Mouse (Mus musculus) MEL-GATA-1-ER (cell line): ENCODE measurements around the gene Irf2bpl.

Experiments used
- DNase-seq: peaks from one replicate; pipeline ENCODE4 v3.0.0-alpha.2; 2012; ENCODE audit warnings: low read depth; ENCODE audit errors: extremely low read depth

The Irf2bpl gene

DNA sequence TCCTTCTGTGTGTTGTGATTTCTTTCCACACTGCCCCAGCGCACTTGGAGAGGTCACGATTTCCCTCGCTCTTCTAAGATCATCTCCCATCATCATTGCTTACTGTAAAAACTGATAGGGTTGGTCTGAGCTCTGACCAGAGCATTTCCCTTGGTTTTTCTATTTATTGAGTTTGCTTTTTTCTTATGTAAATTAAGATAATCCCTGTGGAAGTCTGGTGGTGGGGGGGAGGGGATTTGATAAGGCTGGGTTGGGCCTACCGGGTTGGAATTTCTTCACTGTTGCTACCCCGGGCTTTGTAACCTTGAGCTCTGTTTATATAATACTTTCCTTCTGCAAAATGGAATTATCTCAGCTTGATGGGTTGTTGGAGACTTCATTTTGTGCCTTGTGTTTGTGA, 1.1 kb upstream of the Irf2bpl start:
- no peak for DNase-seq

DNA sequence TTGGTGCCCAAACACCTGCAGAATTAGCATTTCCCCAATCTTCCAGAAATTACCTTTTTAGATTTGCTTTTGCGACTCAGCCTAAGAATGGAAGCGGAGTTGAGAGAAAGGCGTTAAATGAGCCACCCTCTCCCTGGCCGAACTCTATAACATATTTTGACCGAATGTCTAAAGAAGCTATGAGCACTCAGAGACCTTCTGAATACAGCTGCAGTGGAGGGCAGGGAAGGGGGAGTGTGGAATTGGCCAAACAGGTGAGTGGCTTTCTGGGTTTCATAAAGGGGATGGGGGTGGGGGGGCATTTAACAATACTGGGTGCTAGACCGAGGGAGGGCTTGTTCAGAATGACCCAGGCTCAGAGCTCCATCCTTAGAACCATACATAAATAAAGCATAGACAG, 738 bp upstream of the Irf2bpl start:
- no peak for DNase-seq

DNA sequence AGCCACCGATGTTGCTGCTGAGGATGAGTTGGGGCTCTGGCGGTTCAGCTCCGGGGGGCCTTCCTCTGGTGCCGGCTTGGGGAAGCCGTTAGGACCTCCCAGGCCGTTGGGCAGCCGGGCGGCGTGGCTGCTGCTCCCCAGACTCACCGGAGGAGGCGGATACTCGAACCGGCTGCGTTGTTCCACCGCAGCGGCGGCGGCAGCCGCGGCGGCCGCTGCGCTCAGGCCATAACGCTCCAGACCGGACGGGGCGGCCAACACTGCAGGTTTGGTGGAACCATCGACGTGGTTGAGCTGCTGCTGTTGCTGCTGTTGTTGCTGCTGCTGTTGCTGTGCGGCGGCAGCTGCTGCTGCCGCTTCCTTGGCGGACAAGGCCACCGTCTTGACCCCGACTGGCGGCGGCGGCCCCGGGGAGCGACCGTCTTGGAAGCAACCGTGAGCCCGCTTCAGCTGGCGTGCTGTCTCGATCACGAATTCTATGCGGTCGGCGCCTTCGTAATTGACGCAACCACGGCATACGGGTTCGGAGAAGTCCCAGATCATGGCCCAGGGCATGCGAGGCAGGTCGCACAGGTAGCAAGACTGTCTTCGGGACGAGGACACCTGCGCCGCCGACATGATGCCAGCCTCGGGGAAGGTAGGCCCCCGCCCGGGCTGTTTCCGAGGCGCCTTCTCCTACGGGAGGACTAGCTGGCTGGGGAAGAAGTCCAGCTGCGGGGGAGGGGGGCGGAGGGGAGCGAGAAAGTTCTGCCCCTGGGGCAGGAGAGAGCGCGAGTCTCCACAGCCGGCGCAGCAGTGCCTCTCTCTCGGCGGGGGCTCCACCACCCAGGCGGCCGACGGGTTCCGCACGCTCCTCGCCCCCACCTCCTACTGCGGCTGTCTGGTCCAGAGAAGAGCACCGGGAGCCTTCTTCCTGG, 1.1 kb downstream of the Irf2bpl start:
- no peak for DNase-seq

DNA sequence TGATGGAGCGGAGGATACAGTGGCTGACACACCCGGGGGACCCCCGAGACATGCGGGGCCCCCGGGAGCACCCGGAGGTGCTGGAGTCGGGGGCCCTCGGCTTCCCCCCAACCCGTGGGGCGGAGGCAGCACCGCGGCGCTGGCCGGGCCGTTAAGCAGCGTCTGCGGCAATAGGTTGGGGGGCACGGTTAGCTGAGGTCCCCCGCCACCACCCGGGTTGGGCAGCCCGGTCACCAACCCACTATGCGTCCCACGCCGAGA, 1.6 kb downstream of the Irf2bpl start:
- DNase-seq = no peak

DNA sequence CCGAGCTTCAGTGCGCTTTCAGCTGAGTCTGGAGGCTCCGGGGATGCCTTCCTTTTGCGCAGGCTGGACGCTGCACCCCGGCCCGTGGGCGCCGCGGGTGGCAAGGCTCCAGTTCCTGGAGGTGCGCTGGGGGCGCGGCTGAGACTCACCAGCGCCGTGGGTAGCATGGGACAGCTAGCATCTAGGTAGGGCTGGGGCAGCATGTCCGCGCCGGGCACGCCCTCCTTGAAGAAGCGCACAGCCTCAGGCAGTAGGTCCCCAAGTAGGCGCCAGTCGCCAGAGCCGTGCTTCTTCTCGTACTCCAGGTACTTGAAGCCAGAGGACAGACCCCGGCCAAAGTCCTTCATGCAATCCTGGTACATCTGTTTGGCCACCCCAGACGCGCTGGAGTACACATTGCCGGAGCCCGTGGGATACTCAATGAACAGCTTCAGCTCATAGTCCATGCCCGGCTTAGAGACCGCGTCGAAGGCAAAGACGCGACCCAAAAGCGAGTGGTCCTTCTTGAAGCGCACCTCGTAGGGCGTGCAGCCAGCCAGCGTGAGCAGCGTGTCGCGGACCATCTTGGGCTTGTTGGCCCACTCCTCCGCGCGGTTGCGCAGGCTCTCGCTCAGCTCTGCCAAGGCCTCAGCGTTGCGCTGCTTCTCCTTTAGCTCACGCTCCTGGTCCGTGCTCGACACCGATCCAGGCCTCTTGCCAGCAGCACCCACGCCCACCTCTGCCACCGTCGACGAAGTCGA, 2.1 kb downstream of the Irf2bpl start:
- no peak for DNase-seq

DNA sequence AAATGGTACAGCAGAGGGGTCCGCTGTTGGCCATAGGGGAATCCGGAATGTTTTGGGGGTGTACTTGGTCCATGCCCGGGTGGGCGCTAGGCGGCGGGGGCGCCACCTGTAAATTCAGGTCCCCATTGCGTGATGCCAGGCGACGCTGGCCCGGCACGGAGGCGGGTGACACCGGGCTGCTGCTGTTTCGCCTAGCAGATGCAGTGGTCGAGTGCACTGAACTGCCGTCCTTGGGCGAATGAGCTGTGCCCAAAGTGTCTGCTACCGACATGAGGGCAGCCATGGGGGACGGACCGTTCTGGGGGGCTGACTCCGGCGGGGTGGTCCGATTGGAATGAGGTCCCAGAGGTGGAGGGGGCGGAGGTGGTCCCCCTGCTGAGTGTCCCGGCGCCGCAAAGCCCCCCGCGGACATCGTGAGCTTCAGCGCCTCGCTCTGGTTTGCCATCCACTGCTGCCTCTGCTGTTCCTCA, 2.8 kb downstream of the Irf2bpl start:
- DNase-seq = no peak

DNA sequence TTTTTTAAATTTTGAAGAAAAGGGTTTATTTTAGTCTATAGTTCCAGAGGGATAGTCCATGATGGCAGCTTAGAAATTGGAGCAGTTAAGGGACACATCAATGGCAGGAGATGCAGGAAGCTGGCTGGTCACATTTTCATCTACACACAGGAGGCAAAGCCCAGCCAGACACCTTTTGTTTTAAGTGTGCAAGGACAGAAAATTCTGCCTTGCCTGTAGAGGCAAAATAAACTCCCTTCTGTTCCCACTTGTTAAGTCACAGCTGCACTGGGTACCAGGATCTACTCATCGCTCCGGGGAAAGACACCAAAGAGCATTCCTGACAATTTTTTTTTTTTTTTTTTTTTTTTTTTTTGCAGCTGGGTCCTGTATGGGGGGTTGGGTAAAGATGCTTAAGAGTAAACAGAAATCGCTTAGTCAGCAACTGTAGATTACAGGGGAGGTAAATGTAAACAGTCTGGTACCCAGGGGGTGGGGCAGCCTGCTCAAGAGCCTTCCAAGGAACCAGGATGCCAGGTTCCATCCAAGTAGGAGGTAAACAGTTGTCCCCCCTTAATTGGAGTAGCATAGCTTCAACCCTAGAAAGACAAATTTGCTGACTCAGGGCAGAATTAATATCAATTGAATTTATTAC, 4.4 kb downstream of the Irf2bpl start:
- DNase-seq = no peak

DNA sequence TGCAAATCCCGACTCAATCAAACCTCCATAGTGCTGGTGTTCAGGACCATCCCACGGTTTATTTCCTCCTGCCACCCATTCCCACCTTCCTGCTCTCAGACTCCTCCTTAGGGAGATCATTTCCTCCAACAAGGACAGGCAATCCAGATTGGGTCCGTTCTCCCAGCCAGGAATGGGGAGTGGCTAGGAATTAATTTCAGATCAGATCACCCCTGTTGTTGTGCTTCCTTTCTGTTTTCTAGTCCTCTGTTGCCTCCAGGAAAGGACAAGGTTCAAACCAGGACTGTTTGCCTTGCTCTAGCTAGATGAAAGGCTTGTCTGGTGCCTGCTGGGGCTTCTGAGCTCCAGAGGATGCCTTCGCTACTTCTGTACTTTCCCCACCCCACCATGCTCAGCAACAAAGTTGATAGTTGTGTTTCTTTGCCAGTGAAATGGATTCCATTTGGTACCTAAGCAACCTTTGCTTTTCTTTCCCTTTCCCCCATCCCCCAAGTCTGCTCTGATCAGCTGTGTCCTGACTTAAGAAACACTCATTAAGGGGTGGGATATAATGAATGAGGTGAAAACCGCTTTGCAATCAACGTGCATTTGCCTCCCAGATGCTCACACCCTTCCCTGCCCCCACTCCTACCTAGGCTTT, 5.0 kb downstream of the Irf2bpl start:
- DNase-seq = no peak

DNA sequence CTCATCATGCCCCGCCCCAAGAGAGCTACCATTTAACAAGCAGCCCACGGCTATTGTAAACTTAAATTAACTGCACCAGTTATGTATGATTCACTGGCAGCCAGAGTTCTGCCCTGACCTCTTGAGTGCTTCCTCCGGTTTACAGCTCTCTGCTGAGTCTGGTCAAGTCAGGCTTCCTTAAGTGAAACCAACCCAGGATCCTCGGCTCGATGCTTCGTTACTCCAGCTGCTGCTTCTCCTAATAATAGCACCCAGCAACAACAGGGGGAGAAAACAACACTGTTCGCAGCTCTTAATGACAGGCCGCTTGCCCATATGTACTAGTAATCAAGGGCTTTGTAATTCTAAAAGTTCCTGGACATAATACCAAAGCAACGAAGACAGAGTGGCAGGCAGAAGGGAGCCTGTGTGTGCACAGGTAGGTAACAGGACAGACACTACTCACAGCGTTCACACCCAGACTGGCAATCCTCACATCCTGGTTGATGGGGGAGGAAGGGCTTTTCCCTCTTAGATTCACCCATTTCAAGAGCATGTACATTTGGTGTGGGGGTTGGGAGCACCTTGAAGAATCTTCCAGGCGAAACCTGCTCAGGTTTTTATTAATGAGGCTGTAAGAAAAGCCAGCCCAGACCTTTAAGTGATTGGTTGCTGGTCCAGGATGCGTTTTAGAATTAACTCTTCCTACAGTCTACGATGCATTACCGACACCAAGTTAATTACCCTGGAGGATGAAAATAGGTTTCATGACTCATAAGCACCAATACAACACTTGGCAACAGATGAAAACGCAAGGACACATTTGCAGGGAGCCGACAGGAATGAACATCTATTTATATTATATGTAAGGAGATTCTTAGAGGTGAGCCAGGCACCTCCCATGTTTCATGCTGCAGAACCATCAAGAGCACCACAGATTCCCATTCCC, 5.9 kb downstream of the Irf2bpl start:
- DNase-seq = no peak

DNA sequence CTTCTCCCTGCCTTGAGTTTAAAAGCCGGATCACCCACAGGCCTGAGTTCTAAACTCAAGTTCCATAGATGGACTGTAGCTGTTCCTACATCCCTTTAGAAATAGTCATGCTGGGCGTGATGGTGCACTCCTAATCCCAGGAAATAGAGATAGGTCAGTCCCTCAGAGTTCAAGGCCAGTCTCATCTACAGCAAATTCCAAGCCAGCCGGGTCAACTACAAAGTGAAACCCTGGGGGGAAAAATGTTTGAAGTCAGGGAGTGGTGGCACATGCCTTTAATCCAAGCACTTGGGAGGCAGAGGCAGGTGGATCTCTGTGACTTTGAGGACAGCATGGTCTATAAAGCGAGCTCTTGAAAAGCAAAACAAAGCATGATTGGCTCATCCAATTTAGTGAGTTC, 7.6 kb downstream of the Irf2bpl start:
- DNase-seq = no peak

DNA sequence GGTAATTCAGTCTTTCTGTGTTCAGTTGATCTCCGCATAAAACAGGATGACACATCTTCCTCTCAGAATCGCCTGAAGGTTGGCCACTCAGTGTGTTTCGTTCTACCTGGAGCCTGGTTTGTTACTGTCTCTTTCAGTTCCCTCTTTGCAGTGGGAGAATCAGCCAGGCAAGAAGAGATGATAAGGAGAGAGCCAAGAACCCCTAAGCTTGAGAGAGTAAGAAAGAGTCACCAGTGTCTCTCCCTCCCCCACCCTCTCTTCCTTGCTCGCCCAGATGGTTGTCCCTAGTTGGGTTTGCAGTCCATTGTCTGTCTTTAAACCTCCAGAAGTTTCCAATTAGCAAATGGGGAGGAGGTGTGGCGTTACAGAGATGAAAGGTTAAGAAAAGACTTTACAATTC, 8.5 kb downstream of the Irf2bpl start:
- DNase-seq = no peak

DNA sequence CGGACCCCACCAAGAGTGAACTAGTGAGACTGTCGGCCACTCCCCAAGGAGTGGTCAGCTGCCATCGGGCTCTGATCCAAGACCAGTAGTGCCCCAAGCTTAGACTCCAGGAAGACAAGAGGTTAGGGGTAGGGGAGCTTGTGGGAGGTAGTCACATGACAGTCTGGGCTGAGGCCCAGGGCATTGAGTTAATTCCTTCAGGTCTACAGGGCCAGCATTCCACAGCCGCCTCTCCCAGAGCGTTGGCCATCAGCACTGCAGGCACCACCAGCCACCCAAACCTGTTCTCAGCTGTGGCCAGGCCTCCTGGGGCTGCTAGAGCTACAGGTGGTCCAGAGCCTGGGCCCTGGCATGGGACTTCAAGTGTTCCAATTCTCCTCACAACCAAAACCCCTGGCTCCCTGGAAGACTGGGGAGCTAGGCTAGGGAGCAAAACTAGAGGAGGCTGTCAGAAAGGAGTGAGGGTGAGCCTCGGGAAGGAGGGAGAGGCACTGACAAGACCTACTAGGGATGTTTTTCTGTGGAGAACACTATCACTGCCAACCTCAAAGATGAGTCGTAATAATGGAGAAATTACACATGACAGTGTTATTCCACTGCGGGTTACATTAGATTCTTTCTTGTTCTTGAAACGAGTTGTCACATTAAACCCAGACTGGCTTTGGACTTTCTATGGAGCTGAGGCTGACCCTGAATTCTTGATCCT, 12.1 kb downstream of the Irf2bpl start:
- DNase-seq = no peak

DNA sequence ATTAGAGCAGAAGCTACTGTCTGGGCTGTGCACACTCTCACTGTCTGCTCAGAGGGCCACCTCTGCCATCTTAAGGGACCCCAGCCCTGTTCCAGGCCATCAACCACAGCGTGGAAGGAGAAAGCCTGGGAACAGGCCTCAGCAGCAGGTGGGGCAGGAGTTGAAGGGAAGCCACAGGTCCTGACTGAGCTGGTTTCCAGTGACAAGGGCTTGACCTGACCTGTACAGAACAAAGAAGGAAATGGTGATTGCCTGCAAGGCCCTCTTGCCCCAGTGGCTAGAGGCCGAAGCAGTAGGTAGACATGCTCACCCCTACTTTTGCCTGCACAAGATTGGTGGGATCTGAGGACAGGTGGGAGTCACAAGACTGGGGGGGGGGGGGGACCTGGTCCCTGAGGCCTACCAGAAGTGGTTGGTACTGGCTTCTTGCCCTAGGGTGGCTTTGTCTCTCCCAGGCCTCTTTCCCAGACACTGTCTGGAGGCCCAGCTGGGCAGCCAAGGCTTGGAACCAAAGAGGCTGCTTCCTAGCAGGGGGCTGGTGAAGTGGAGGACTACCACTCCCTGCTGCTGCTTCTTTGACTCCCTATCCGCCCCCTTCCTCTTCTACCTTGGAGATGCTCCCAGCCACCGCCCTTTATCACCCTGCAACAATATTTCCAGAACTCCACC, 12.8 kb downstream of the Irf2bpl start:
- no peak for DNase-seq

DNA sequence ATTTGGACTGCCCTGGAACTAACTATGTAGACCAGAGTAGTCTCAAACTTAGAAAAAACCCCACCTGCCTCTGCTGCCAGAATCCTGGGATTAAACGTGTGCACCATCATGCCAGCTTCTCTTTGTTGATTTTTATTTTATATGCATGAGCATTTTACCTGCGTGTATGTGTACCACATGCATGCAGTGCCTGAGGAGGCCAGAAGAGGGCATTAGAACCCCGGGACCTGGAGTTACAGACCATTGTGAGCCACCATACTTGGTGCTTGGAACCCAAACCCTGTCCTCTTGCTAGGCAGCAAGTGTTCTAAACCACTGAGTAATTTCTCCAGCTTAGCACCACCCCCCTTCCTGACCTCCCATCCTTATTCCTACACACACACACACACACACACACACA, 13.6 kb downstream of the Irf2bpl start:
- no peak for DNase-seq

DNA sequence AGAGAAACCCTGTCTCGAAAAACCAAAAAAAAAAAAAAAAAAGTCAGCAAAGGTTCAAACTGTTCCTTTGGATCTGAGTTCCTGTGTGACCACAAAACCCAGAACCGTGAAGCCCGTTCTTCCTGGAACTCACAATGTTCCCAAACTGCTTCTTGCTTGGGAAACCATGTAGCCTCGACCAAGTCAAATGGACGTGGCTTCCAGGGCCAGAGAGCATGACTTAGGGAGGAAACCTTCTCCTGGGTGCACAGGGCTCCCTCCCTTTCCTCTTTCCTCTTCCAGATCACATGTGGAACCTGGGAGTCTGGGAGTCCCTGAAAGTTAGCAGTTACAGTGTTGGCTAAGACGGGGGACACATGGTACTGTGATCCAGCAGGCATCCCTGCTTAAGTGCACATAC, 14.8 kb downstream of the Irf2bpl start:
- no peak for DNase-seq

DNA sequence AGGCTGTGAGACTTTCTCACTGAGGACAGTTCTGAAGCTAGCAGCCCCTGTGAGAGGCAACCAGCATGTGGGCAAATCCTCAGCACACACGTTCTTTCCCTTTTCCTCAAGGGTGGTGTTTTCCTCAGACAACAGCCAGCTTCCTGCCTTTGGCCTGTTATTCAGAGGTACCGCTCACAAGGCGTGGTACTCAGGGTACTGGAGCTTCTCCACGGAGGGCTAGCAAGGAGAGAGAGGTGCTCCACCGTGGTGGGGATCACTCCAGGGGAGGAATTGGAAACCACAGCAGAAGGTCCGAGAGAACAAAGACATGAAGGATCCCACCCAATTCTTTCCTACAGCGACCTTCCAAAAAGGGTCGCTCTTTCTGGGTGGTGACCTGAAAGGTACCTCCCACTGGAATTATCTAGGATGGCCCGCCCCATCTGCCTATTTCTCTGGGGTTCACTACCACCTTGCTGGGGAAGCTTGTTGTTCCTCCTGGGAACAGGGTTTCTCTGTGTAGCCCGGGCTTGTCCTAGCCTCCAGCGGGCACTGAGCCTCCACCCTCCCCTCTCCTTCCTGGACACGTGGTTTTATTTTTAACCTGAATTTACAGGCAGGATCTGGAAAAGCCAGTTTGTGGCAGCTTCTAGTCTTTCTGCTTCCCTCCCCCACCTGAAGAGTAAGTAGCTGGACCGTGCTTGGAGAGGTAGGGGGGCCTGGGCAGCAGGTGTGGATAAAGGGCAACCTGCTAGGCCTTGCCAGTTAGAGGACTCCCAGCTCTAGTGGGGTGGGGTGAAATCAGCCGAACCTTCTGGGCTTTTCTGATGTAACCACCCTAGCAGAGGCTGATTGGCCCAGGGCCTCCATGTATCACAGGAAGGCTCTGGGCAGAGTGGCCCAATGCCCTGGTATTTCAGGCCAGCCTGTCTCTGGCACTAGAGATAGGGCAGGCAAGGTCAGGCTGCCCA, 17.1 kb downstream of the Irf2bpl start:
- no peak for DNase-seq

DNA sequence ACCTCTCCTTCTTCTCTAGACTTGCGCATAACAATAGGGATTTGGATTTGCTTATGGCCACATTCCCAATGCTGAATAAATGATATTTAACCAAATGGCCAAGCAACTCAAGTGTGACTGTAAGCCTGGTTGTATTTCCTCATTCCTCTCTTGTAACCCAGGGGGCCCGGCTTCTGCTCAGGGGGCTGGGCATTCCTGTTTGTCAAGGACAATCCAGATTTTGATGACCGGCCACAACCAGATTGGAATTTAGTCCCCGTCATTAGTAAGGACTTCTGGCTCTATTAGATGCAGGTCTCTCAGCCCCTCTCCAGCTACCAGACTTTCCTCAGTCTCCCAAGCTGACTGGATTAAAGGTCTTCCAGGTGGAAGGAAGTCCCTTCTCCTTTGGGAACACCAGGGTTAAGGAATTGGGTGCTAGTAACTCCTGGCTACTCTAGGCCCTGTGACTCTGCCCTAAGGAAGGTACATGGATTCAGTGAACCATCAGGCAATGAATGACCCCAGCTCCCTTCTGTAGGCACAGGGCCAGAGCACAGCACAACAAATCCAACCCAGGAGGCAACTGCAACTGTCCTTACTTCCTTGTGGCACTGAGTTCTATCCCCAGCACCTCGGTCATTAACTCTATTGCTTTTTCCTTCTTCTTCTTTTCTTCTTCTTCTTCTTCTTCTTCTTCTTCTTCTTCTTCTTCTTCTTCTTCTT, 20.1 kb downstream of the Irf2bpl start:
- DNase-seq = no peak
